Mouse (Mus musculus) stomach, postnatal 0 days (tissue): Measurements from ENCODE around the gene Rab14.

Experiments used
- CTCF ChIP-seq: IDR thresholded peaks from 2 replicates; pipeline ENCODE4 v1.5.1; 2016; ENCODE audit warnings: antibody characterized with exemption, low read depth, mild to moderate bottlenecking, moderate library complexity
- EP300 ChIP-seq: optimal IDR thresholded peaks from 2 replicates; pipeline ENCODE3; 2016; ENCODE audit warnings: antibody characterized with exemption

DNA sequence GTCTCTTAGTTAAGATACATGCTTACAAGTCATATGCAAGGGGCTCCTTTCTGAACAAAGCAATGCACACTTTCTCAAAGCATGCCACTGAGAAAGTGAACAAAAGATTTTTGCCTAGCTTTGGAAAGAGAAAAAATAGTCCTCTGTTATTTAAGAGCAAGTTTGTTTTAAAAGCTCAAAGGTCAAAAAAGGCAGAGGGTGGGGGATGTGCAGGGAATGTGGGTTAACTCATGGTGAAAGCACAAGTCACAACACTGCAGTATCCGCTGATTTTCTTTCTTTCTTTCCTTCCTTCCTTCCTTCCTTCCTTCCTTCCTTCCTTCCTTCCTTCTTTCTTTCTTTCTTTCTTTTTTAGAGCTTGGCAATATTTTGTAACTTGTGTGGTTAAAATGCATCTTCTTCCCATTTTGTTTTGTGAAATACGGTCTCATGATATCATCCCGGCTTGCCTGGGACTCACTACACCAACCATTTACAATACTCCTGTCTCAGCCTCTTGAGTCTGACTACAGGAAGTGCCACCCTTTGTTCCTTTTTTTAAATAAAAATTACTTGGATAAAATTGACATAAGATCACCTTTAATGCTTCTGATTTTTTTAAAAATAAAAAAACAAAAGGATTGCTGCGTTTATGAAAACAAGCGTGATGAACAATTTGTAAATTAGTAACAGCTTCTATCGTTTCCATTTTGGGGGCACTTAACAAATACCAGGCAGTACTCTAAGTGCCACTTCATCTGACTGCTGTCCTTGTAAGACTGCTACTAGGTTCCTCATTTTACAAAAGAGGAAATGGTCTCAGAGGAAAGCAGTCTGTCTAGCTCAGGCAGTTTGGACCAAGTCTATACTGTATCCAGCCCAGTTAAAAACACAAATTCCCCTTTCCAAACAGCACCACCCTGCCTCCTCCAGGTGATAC lies 5.0 kb downstream of the Rab14 start:
- TF ChIP-seq CTCF: no peak
- TF ChIP-seq EP300: no peak
